ENCODE assay signal across 18 mouse cellular contexts in genomic region chr6:84267526-84267925, GRCm38 (mm10).
DNase-seq lines count a peak whose midpoint lies in the region; ATAC-seq and TF ChIP-seq lines count a peak whose summit lies in the region.
"Had no signal": no experiment of that assay in that cellular context is flagged by ENCODE, and none has a peak within 500 bp of the region (broad histone marks: within the 10 kb centered on the region; RNA-seq: fewer than 3 reads in every experiment).

No protein-coding gene starts in this region.

- no peaks in the 10 kb centered on the region for H3K36me3 ChIP-seq in heart, adult 2 months (ENCODE audit: control insufficient read depth, insufficient read depth, low read length)
- no peaks in the 10 kb centered on the region for H3K36me3 ChIP-seq in neural tube, embryonic 13.5 days
- H3K36me3 ChIP-seq in neural tube, embryonic 15.5 days, result no peaks in the 10 kb centered on the region
- H3K36me3 ChIP-seq: embryonic facial prominence, embryonic 13.5 days; heart, embryonic 12.5 days; heart, embryonic 15.5 days; hindbrain, embryonic 15.5 days; intestine, embryonic 15.5 days had no signal

- no peak for TF ChIP-seq POLR2A in heart, adult 2 months (IDR thresholded peaks at IDR 0.05; ENCODE audit: insufficient read depth, low read depth, low read length)
- no peak for TF ChIP-seq POLR2A in embryonic fibroblast, embryonic 13.5 days (IDR thresholded peaks at IDR 0.05; ENCODE audit: low read depth, low read length)

- no peak for TF ChIP-seq CTCF in heart, adult 2 months (IDR thresholded peaks at IDR 0.05)
- no peak for TF ChIP-seq CTCF in embryonic fibroblast, embryonic 13.5 days (IDR thresholded peaks at IDR 0.05; ENCODE audit: borderline replicate concordance, insufficient read depth, low read length)

- H3K9ac ChIP-seq in heart, adult 2 months (ENCODE audit: low read depth, low read length), result no peak overlapping the region
- H3K9ac ChIP-seq in neural tube, embryonic 13.5 days, result no peak overlapping the region
- no peak overlapping the region for H3K9ac ChIP-seq in neural tube, embryonic 15.5 days (replicated peaks)
- H3K9ac ChIP-seq: embryonic facial prominence, embryonic 13.5 days; forebrain, postnatal 0 days; heart, embryonic 12.5 days; heart, embryonic 15.5 days; hindbrain, embryonic 15.5 days; intestine, embryonic 15.5 days had no signal

- no peaks in the 10 kb centered on the region for H3K9me3 ChIP-seq in neural tube, embryonic 13.5 days
- H3K9me3 ChIP-seq in neural tube, embryonic 15.5 days (replicated peaks), result no peaks in the 10 kb centered on the region
- H3K9me3 ChIP-seq: embryonic facial prominence, embryonic 13.5 days; heart, embryonic 12.5 days; heart, embryonic 15.5 days; hindbrain, embryonic 15.5 days; intestine, embryonic 15.5 days had no signal

- no peak for TF ChIP-seq EP300 in heart, adult 2 months (IDR thresholded peaks at IDR 0.05; ENCODE audit: insufficient read depth, low read depth, low read length)

- no peak for DNase-seq in heart, adult 2 months
- no peak for DNase-seq in heart, adult 8-10 months (ENCODE audit: low spot score)
- DNase-seq in thymus, postnatal 4 days, result no peak
- DNase-seq: cerebellum, adult 11 months; cerebellum, adult 9-11 months; forebrain, postnatal 0 days; kidney, adult 9 months had no signal

- peaks cover 15% of the 10 kb centered on the region for H3K4me1 ChIP-seq in heart, adult 2 months (ENCODE audit: control insufficient read depth, insufficient read depth, low read length)
- H3K4me1 ChIP-seq in neural tube, embryonic 13.5 days (replicated peaks), result peaks cover 40% of the 10 kb centered on the region
- H3K4me1 ChIP-seq in neural tube, embryonic 15.5 days, result peaks cover 26% of the 10 kb centered on the region
- peaks cover 24% of the 10 kb centered on the region for H3K4me1 ChIP-seq in embryonic fibroblast, embryonic 13.5 days (ENCODE audit: control insufficient read depth, insufficient read depth, low read length)
- H3K4me1 ChIP-seq: hindbrain, embryonic 15.5 days had no signal

- H3K4me2 ChIP-seq in neural tube, embryonic 13.5 days, result no peak overlapping the region
- no peak overlapping the region for H3K4me2 ChIP-seq in neural tube, embryonic 15.5 days
- H3K4me2 ChIP-seq: embryonic facial prominence, embryonic 13.5 days; heart, embryonic 12.5 days; heart, embryonic 15.5 days; hindbrain, embryonic 15.5 days; intestine, embryonic 15.5 days had no signal

- no peaks in the 10 kb centered on the region for H3K79me2 ChIP-seq in heart, adult 2 months (replicated peaks; ENCODE audit: control insufficient read depth, insufficient read depth, low read length)

- WGBS in heart, adult 2 months, result 95% methylated on average over 6 of the region's 6 CpGs
- 76% methylated on average over 6 of the region's 6 CpGs for WGBS in neural tube, embryonic 13.5 days
- 71% methylated on average over 6 of the region's 6 CpGs for WGBS in neural tube, embryonic 15.5 days

- no peaks in the 10 kb centered on the region for H3K27me3 ChIP-seq in heart, adult 2 months (ENCODE audit: control insufficient read depth, insufficient read depth, low read length)
- H3K27me3 ChIP-seq in neural tube, embryonic 13.5 days, result peaks cover 18% of the 10 kb centered on the region; the same call in 1 of the 2 replicates
- no peaks in the 10 kb centered on the region for H3K27me3 ChIP-seq in neural tube, embryonic 15.5 days (replicated peaks)
- H3K27me3 ChIP-seq: embryonic facial prominence, embryonic 13.5 days; hindbrain, embryonic 15.5 days; intestine, embryonic 15.5 days; Patski had no signal

- intact Hi-C loops in heart, adult 2 months (cut with DNase I), result loop anchor here (10.0 kb wide), 1 partner anchor 317 kb away; no protein-coding TSS in a partner anchor

- ATAC-seq in neural tube, embryonic 13.5 days (ENCODE audit: low read depth), result no peak
- no peak for ATAC-seq in neural tube, embryonic 15.5 days (ENCODE audit: low FRiP score)
- ATAC-seq in erythroblast, adult 5-6 weeks (replicated peaks; ENCODE audit: low FRiP score, poor library complexity, severe bottlenecking), result no peak
- ATAC-seq: forebrain, embryonic 14.5 days; forebrain, postnatal 0 days had no signal

- no peak overlapping the region for H3K4me3 ChIP-seq in heart, adult 2 months
- no peak overlapping the region for H3K4me3 ChIP-seq in neural tube, embryonic 13.5 days
- H3K4me3 ChIP-seq in neural tube, embryonic 15.5 days (replicated peaks), result no peak overlapping the region
- no peak overlapping the region for H3K4me3 ChIP-seq in embryonic fibroblast, embryonic 13.5 days (ENCODE audit: insufficient read depth, low read length)
- H3K4me3 ChIP-seq: embryonic facial prominence, embryonic 13.5 days; heart, embryonic 12.5 days; heart, embryonic 15.5 days; hindbrain, embryonic 15.5 days; intestine, embryonic 15.5 days had no signal

- peak overlapping the region; percentile 81 for H3K27ac ChIP-seq in heart, adult 2 months
- peak overlapping the region; percentile 34; the same call in 1 of the 2 replicates for H3K27ac ChIP-seq in neural tube, embryonic 13.5 days (replicated peaks)
- H3K27ac ChIP-seq in neural tube, embryonic 15.5 days (replicated peaks), result no peak overlapping the region
- H3K27ac ChIP-seq in embryonic fibroblast, embryonic 13.5 days (ENCODE audit: insufficient read depth, low read length), result peak overlapping the region; percentile 43
- H3K27ac ChIP-seq: embryonic facial prominence, embryonic 13.5 days; heart, embryonic 15.5 days; hindbrain, embryonic 15.5 days; intestine, embryonic 15.5 days had no signal
